Mouse (Mus musculus) midbrain, postnatal 0 days (tissue): ENCODE measurements around the gene Tm6sf1. TPM values are rescaled to one million over a fixed set of nuclear protein-coding genes. Genes with fewer than 3 reads are reported as not detected.
A peak's percentile ranks its signal among the peaks of the same experiment; 100 is the strongest.

Experiments
- ATAC-seq: fragments of 200-750 bp; cut with Nextera tagmentation; 2 replicates; pipeline ENCODE4 v1.8.0; 2017; ENCODE audit warnings: moderate number of reproducible peaks, mild to moderate bottlenecking, moderate TSS enrichment, moderate library complexity; ENCODE audit not compliant: low FRiP score
- DNase-seq: peaks from one replicate; pipeline ENCODE4 v3.0.0-alpha.2; 2015; ENCODE audit warnings: low spot score
- H3K27ac ChIP-seq: fragments of 300-500 bp; sonication (generic); 2 replicates; pipeline ENCODE4 v1.5.1; 2014; ENCODE audit warnings: low read depth, mild to moderate bottlenecking, low read length, mixed read lengths
- H3K27me3 ChIP-seq: fragments of 300-500 bp; sonication (generic); 2 replicates; pipeline ENCODE4 v1.6.1; 2014; ENCODE audit warnings: low read length, control low read depth, mixed read lengths; ENCODE audit not compliant: insufficient read depth
- H3K36me3 ChIP-seq: fragments of 300-500 bp; sonication (generic); 2 replicates; pipeline ENCODE4 v1.6.1; 2014; ENCODE audit warnings: low read length, control low read depth, mixed read lengths; ENCODE audit not compliant: insufficient read depth
- H3K4me1 ChIP-seq: fragments of 300-500 bp; sonication (generic); 2 replicates; pipeline ENCODE4 v1.6.1; 2014; ENCODE audit warnings: mild to moderate bottlenecking, control low read depth, antibody characterized with exemption, low read length, mixed read lengths; ENCODE audit not compliant: insufficient read depth
- H3K4me2 ChIP-seq: fragments of 300-500 bp; sonication (generic); 2 replicates; pipeline ENCODE4 v1.6.1; 2014; ENCODE audit warnings: low read depth, mild to moderate bottlenecking, low read length, mixed read lengths; ENCODE audit not compliant: poor library complexity, severe bottlenecking
- H3K4me3 ChIP-seq: fragments of 300-500 bp; sonication (generic); 2 replicates; pipeline ENCODE4 v1.5.1; 2014; ENCODE audit warnings: low read depth, mild to moderate bottlenecking, low read length, moderate library complexity
- H3K9ac ChIP-seq: fragments of 300-500 bp; sonication (generic); replicated peaks from 2 replicates; pipeline ENCODE4 v1.6.1; 2014; ENCODE audit warnings: mild to moderate bottlenecking, low read length, moderate library complexity, mixed read lengths; ENCODE audit not compliant: poor library complexity, severe bottlenecking
- H3K9me3 ChIP-seq: fragments of 300-500 bp; sonication (generic); 2 replicates; pipeline ENCODE4 v1.6.1; 2016; ENCODE audit warnings: low read length, control low read depth
- CTCF ChIP-seq: IDR thresholded peaks from 2 replicates; pipeline ENCODE4 v1.5.1; 2016; ENCODE audit warnings: antibody characterized with exemption, mild to moderate bottlenecking
- WGBS: fragments of 180-500 bp; shearing (Covaris S2); extraction: QIAGEN DNeasy Blood & Tissue Kit; methylation state at CpG from one replicate; pipeline ENCODE4 v1.1.7; 2014; 5-methylcytosine and 5-hydroxymethylcytosine counted together
- polyA plus RNA-seq: library from polyadenylated mRNA; unstranded; fragments of >200 nt; fragmentation: Nextera tagmentation; extraction: Ambion mirVana; gene quantifications from 2 replicates; pipeline ENCODE4 v1.2.1, GENCODE M21; 2015
- total RNA-seq: library from RNA; depleted of rRNA; stranded (reverse); fragments of >200 nt; gene quantifications from 2 replicates; pipeline ENCODE4 v1.2.3, GENCODE M21; 2014

Gene Tm6sf1
- total and polyA plus RNA-seq, 2 experiments from 2014 or later: 9.8 to 15.2 TPM

- Histone ChIP-seq H3K4me3 (no peak overlapping the region), H3K4me1 (peaks cover 4% of the 10 kb centered on the region; the same call in 1 of the 2 replicates), H3K9ac (no peak overlapping the region), H3K4me2 (0 out of 2 replicates have a peak overlapping the region, but pooled peaks have one; percentile 96), H3K27me3 (no peaks in the 10 kb centered on the region), H3K9me3 (no peaks in the 10 kb centered on the region), H3K27ac (no peak overlapping the region), H3K36me3 (no peaks in the 10 kb centered on the region)
- DNase-seq: no peak
- no peak for ATAC-seq
- 80% methylated on average over 5 of the region's 5 CpGs for WGBS
- TF ChIP-seq CTCF: no peak
These were observed 2.2 kb downstream of the Tm6sf1 start for GRCm38 (mm10) chr7:81860996-81861395.

GRCm38 (mm10) chr7:81861461-81861860 lies 2.7 kb downstream of the Tm6sf1 start:
- Histone ChIP-seq H3K36me3 (no peaks in the 10 kb centered on the region), H3K27ac (no peak overlapping the region), H3K4me2 (no peak overlapping the region), H3K9ac (no peak overlapping the region), H3K27me3 (no peaks in the 10 kb centered on the region), H3K4me3 (no peak overlapping the region), H3K9me3 (no peaks in the 10 kb centered on the region), H3K4me1 (peaks cover 4% of the 10 kb centered on the region; the same call in 1 of the 2 replicates)
- ATAC-seq (no peak), DNase-seq (no peak)
- TF ChIP-seq CTCF: no peak
- 79% methylated on average over 2 of the region's 2 CpGs for WGBS

DNA sequence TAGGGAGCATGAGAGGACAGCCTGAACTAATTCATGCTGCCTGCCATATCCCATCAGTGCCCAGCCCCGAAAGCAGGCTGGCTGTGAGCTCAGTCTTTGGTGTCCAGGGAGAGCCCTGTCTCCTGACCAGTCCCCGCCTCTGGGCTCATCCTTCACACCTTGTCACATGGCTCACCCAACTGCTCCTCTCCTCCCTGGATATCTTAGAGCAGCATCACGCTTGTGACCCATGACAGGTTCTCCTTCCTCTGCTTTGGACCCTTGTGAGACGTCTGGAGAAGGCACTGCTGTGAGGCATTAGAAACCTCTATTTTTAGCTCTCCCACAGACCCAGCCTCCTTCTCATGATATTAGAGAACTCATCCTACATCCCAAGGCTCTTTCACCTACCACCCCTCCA lies 3.1 kb downstream of the Tm6sf1 start:
- H3K4me3 ChIP-seq: no peak overlapping the region
- no peaks in the 10 kb centered on the region for H3K36me3 ChIP-seq
- H3K27me3 ChIP-seq: no peaks in the 10 kb centered on the region
- no peak for TF ChIP-seq CTCF
- H3K27ac ChIP-seq: no peak overlapping the region
- H3K9ac ChIP-seq: no peak overlapping the region
- 79% methylated on average over 4 of the region's 4 CpGs for WGBS
- H3K9me3 ChIP-seq: no peaks in the 10 kb centered on the region
- H3K4me2 ChIP-seq: no peak overlapping the region
- ATAC-seq (no peak), DNase-seq (no peak)
- peaks cover 4% of the 10 kb centered on the region; the same call in 1 of the 2 replicates for H3K4me1 ChIP-seq

- Histone ChIP-seq H3K36me3 (no peaks in the 10 kb centered on the region), H3K27me3 (no peaks in the 10 kb centered on the region), H3K9me3 (no peaks in the 10 kb centered on the region), H3K9ac (no peak overlapping the region), H3K4me1 (peaks cover 4% of the 10 kb centered on the region; the same call in 1 of the 2 replicates), H3K4me3 (no peak overlapping the region), H3K27ac (no peak overlapping the region), H3K4me2 (no peak overlapping the region)
- 82% methylated on average over 24 of the region's 24 CpGs for WGBS
- no peak for TF ChIP-seq CTCF
- ATAC-seq (no peak), DNase-seq (no peak)
These were observed 4.1 kb downstream of the Tm6sf1 start for GRCm38 (mm10) chr7:81862587-81863583.

GRCm38 (mm10) chr7:81864552-81864951 lies 5.8 kb downstream of the Tm6sf1 start:
- TF ChIP-seq CTCF: no peak
- no peaks in the 10 kb centered on the region for H3K4me1 ChIP-seq
- H3K9me3 ChIP-seq: no peaks in the 10 kb centered on the region
- H3K9ac ChIP-seq: no peak overlapping the region
- H3K27me3 ChIP-seq: no peaks in the 10 kb centered on the region
- no peak overlapping the region for H3K27ac ChIP-seq
- H3K4me2 ChIP-seq: no peak overlapping the region
- no peaks in the 10 kb centered on the region for H3K36me3 ChIP-seq
- ATAC-seq (no peak), DNase-seq (no peak)
- WGBS: 90% methylated on average over 6 of the region's 6 CpGs
- H3K4me3 ChIP-seq: no peak overlapping the region

DNA sequence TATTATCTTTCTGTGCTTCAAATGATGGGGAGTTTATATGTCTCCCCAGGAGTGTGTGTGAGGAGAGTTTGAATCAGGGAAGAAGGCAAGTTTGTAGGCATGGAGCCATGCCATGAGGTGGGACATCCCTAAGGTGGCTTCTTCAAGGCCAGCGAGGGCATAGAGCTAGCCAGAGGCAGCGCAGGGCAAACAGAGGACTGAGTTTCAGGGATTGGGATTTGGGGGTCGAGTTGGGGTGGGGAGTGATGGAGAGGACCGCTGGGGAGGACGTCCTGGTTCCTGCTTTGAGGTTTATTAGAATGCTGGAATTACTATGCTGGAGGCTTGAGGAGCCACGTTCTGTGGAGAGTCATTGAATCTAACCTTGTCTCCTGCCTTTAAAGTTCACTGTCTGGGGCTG lies 7.1 kb downstream of the Tm6sf1 start:
- Histone ChIP-seq H3K4me2 (no peak overlapping the region), H3K36me3 (no peaks in the 10 kb centered on the region), H3K4me3 (no peak overlapping the region), H3K4me1 (no peaks in the 10 kb centered on the region), H3K9me3 (no peaks in the 10 kb centered on the region), H3K9ac (no peak overlapping the region), H3K27ac (no peak overlapping the region), H3K27me3 (no peaks in the 10 kb centered on the region)
- DNase-seq (no peak), ATAC-seq (no peak)
- WGBS: 94% methylated on average over 6 of the region's 6 CpGs
- TF ChIP-seq CTCF: no peak
